Mouse (Mus musculus) kidney, adult 2 months (tissue): ENCODE results near the gene Fshb. TPM values are rescaled to one million over a fixed set of nuclear protein-coding genes. Genes with fewer than 3 reads are reported as not detected.

Experiments used
- DNase-seq: peaks from one replicate; pipeline ENCODE4 v3.0.0; 2021
- H3K27ac ChIP-seq: fragments of 200-500 bp; 2 replicates; pipeline ENCODE4 v1.5.1; 2012; ENCODE audit warnings: low read depth, low read length, control low read depth, inconsistent platforms; ENCODE audit not compliant: insufficient read depth
- H3K27me3 ChIP-seq: fragments of 200-500 bp; replicated peaks from 2 replicates; pipeline ENCODE4 v1.6.1; 2012; ENCODE audit warnings: mild to moderate bottlenecking, moderate library complexity, low read length, inconsistent platforms; ENCODE audit not compliant: control insufficient read depth, insufficient read depth
- H3K36me3 ChIP-seq: fragments of 200-500 bp; 2 replicates; pipeline ENCODE4 v1.6.1; 2012; ENCODE audit warnings: mild to moderate bottlenecking, moderate library complexity, low read length, inconsistent platforms; ENCODE audit not compliant: control insufficient read depth, insufficient read depth
- H3K4me1 ChIP-seq: fragments of 200-500 bp; 2 replicates; pipeline ENCODE4 v1.6.1; 2011; ENCODE audit warnings: low read length; ENCODE audit not compliant: control insufficient read depth, insufficient read depth
- H3K4me3 ChIP-seq: fragments of 200-500 bp; 2 replicates; pipeline ENCODE4 v1.5.1; 2011; ENCODE audit warnings: mild to moderate bottlenecking, low read depth, low read length, control low read depth; ENCODE audit not compliant: insufficient read depth
- CTCF ChIP-seq: fragments of 200-500 bp; conservative IDR thresholded peaks from 2 replicates; pipeline ENCODE4 v1.5.1; 2011; ENCODE audit warnings: low read depth, mild to moderate bottlenecking, control low read depth, low read length, moderate library complexity, mixed read lengths; ENCODE audit not compliant: insufficient read depth, insufficient read length
- POLR2A ChIP-seq: fragments of 200-500 bp; IDR thresholded peaks from one replicate; pipeline ENCODE4 v1.6.1; 2011; ENCODE audit warnings: low read depth, low read length, control low read depth
- WGBS: fragments of 180-500 bp; shearing (Covaris S2); methylation state at CpG from one replicate; pipeline ENCODE4 v1.1.7; 2018; 5-methylcytosine and 5-hydroxymethylcytosine counted together
- polyA plus RNA-seq: library from polyadenylated mRNA; depleted of rRNA; stranded (reverse); fragments of >200 nt; gene quantifications from 2 replicates; pipeline ENCODE4 v1.2.3, GENCODE M21; 2012; rRNA removed

The Fshb gene
- polyA plus RNA-seq = not detected in 2 replicates

DNA sequence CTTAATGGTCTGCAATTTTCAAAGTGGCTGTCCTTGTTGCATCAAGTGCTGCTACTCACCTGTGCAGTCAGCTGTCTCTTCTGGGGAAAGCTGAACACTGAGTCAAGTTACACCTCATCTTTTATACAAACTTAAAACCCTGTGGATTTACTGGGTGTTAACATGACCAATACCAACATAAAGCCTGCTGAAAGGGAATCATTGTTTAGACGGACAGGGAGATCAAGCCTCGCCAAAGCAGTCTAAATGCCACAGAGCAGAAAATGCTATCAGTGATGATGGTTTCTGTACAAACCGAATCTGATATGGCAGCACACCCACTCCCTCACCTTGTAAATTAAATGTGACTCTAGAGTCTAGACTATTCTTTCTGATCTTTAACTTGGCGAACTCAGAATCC is at the start of gene Fshb:
Gene Fshb, minus strand, starts transcription at position 101 of the 400 bp plus-strand sequence.
- Histone ChIP-seq H3K36me3 (no peaks in the 10 kb centered on the region), H3K27ac (no peak within 1 kb of the TSS), H3K27me3 (no peaks in the 10 kb centered on the region), H3K4me3 (no peak within 1 kb of the TSS), H3K4me1 (no peaks in the 10 kb centered on the region)
- WGBS = 64% methylated on average over 4 of the region's 4 CpGs
- DNase-seq = no peak
- TF ChIP-seq POLR2A = no peak
- no peak for TF ChIP-seq CTCF

DNA sequence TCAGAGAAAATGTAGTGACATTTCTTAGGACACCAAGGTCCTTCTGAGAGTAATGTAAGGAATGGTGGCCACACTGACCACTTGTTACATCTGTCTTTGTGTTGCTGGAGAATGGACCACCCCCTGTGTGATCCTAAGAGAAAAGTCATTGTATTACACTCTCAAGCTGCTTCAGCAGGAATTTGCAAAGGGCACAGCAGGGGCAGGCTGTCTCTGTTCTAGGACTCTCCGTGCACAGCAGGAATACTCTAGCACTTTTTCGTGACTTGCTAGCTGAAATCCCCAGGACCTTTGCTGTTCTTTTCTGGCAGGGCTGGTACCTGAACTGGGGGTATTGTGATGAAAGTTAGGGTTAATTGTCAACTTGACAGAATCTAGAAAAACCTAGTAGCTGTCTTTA is 24.8 kb upstream of the Fshb start:
- Histone ChIP-seq H3K36me3 (no peaks in the 10 kb centered on the region), H3K27ac (no peak overlapping the region), H3K27me3 (no peaks in the 10 kb centered on the region), H3K4me1 (no peaks in the 10 kb centered on the region), H3K4me3 (no peak overlapping the region)
- TF ChIP-seq CTCF (no peak), POLR2A (no peak)
- 59% methylated on average over 2 of the region's 2 CpGs for WGBS
- no peak for DNase-seq

DNA sequence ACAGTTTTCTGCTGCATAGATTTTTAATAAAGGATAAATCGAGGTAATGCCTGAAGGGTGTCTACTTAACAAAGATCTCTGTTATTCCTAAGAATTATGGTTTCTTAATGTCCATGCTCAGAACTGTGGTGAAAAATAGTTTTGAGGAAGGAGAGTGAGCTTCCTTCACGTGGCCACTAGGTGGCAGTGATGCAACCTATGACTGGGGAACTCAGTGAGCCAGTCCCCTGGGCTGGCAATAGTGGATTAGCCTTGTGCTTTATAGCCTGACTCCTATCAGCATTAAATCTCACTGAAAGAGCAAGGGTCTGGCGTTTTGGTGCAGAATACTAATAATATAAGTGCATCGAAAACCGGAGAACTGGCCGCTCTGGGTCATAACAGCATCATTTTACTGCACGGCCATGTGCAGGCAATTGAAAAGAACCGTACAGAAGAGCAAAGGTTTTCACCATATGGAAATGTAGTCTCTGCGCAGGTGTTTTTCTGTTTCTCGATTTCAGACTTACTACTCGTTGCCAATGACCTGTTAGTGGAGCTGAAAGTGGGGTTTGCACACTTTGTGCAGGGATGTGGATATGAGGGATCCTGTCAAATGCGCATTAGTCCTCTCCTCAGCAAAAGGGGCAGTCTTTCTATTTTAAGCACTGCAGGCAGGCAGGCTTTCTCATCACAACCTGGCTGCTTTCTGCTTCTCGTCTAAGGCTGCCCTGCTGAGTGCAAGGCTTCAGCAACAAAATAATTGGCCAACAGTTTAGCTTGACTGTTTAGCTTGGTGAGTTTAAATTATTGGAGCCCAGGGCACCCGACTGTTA is 23.8 kb upstream of the Fshb start:
- Histone ChIP-seq H3K27me3 (no peaks in the 10 kb centered on the region; the same call in 1 of the 2 replicates), H3K36me3 (no peaks in the 10 kb centered on the region), H3K4me3 (no peak overlapping the region), H3K27ac (no peak overlapping the region), H3K4me1 (no peaks in the 10 kb centered on the region)
- DNase-seq = no peak
- WGBS = 54% methylated on average over 14 of the region's 14 CpGs
- TF ChIP-seq CTCF = peak; percentile 47
- no peak for TF ChIP-seq POLR2A

DNA sequence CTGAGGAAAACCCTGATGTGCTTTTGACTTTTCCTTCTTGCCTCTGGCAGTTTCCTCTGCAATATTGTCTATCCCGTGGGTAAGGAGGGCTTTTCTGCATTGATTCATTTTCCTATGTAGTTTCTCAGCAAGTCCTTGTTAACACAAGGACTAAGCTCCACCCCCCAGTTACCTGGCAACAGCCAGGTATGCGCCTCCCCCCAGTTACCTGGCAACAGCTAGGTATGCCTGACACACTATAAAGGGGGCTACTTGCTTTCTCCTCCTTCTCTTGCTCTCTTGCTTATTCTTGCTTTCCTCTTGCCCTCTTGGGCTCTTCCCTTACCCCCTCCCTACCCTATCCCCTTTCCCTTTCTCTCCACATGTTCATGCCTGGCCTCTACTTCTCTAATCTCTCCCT is 3.8 kb upstream of the Fshb start:
- H3K27ac ChIP-seq = no peak overlapping the region
- WGBS = 42% methylated on average over 2 of the region's 2 CpGs
- TF ChIP-seq CTCF (no peak), POLR2A (no peak)

DNA sequence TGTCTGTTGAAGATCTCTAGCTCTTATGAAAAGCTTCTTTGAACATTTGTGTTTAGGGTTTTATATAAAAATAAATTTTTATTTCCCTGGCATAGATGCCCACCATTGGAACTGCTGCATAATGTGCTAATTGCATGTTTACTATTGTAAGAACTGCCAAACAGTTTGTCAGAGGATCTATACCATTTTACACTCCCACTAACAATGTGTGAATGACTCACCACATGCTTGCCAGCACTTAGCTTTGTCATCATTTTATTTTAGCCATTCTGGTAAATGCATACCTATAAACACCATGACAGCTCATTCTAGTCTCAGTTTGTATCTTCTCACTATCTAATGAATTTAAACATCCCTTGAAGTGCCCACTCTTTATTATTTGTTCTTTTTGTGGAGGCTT is 13.5 kb downstream of the Fshb start:
- no peaks in the 10 kb centered on the region for H3K4me1 ChIP-seq
- no peak for TF ChIP-seq POLR2A
- no peak for TF ChIP-seq CTCF
- H3K27ac ChIP-seq = no peak overlapping the region
- H3K27me3 ChIP-seq = no peaks in the 10 kb centered on the region
- no peak for DNase-seq
- no peaks in the 10 kb centered on the region for H3K36me3 ChIP-seq
- no peak overlapping the region for H3K4me3 ChIP-seq

More for the DNA sequence above, 3.8 kb upstream of the Fshb start:
- Histone ChIP-seq H3K4me3 (no peak overlapping the region), H3K4me1 (no peaks in the 10 kb centered on the region), H3K27me3 (no peaks in the 10 kb centered on the region), H3K36me3 (no peaks in the 10 kb centered on the region)
- no peak for DNase-seq

DNA sequence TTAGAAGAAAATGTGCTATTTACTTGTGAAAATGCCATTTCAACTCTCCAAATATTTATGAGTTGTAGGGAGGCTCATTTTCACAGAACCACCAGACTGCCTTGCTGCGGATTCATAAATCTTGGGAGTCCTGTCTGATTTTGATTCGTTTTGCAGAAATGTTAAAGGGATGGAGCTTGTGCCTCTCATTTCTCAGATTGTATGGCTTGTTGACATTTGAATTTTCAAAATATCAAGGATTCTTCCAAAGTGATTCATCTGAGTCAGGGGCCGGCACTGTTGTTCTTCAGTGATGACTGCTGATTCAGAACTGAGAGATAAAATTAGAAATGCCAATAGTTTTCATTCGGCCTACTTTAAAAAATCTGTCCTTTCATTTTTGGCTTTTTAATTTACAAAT is 18.6 kb downstream of the Fshb start:
- TF ChIP-seq CTCF = no peak
- no peak for TF ChIP-seq POLR2A
- DNase-seq = no peak
- Histone ChIP-seq H3K27me3 (no peaks in the 10 kb centered on the region), H3K27ac (no peak overlapping the region), H3K4me3 (no peak overlapping the region), H3K4me1 (no peaks in the 10 kb centered on the region), H3K36me3 (no peaks in the 10 kb centered on the region)
- WGBS = 78% methylated on average over 4 of the region's 4 CpGs

DNA sequence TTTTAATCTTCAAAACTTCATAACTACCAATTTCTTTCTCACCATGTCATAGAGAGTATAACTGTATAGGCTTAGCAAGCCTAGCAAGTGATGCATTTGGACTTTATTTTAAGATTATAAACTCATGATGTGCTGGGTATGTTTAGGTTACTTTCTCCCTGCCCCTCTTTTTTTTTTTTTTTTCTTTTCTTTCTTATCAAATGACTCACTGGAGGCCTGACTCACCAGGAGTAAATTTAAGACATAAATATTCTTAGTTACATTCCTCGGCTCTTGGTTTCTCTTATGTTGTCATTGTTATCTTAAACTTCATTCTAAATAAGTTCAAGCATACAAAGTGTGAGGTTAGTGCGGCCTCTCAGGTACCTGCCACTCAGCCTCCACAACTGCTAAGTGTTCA is 23.5 kb downstream of the Fshb start:
- DNase-seq = no peak
- no peak overlapping the region for H3K27ac ChIP-seq
- 62% methylated on average over 2 of the region's 2 CpGs for WGBS
- TF ChIP-seq POLR2A (no peak), CTCF (no peak)
- no peaks in the 10 kb centered on the region for H3K36me3 ChIP-seq
- H3K4me3 ChIP-seq = no peak overlapping the region
- H3K4me1 ChIP-seq = no peaks in the 10 kb centered on the region
- no peaks in the 10 kb centered on the region for H3K27me3 ChIP-seq
